Mouse (Mus musculus): ENCODE results near the gene Kat8.

GRCm38 (mm10) chr7:127903971-127904796 is 8.1 kb upstream of the Kat8 start, which contains the start of gene Bckdk:
- TF ChIP-seq GATA1 (IDR thresholded peaks at IDR 0.05; ENCODE audit: low read length) = no peak
- TF ChIP-seq TAL1 (IDR thresholded peaks at IDR 0.05; ENCODE audit: low read length) = no peak
